Mouse (Mus musculus): ENCODE measurements around the gene Tns1. TPM values are rescaled to one million over a fixed set of nuclear protein-coding genes. Genes with fewer than 3 reads are reported as not detected.

Tns1 gene
- total RNA-seq, 2 experiments from 2014 or later, result 672 to 786 TPM

- intact Hi-C loops (cut with DNase I), result no loop called here
- DNase-seq, result no peak
These were observed 175.5 kb downstream of the Tns1 start for GRCm38 (mm10) chr1:73948757-73949156.

GRCm38 (mm10) chr1:73947525-73948304, 176.5 kb downstream of the Tns1 start:
- no peak for DNase-seq
- intact Hi-C loops (cut with DNase I), result no loop called here

GRCm38 (mm10) chr1:73946701-73947100, 177.5 kb downstream of the Tns1 start:
- no peak for DNase-seq

GRCm38 (mm10) chr1:73944393-73944792, 179.9 kb downstream of the Tns1 start:
- no peak for DNase-seq
- intact Hi-C loops (cut with DNase I), result loop anchor here (2.0 kb wide), 1 partner anchor 14 kb away; no protein-coding TSS in a partner anchor

More at GRCm38 (mm10) chr1:73946701-73947100, 177.5 kb downstream of the Tns1 start:
- intact Hi-C loops (cut with DNase I), result no loop called here

GRCm38 (mm10) chr1:73943667-73944289, 180.5 kb downstream of the Tns1 start:
- peak; percentile 72 to 79 for DNase-seq
- intact Hi-C loops (cut with DNase I), result loop anchor here (2.0 kb wide), 1 partner anchor 15 kb away; no protein-coding TSS in a partner anchor

GRCm38 (mm10) chr1:73943255-73943654, 181.0 kb downstream of the Tns1 start:
- DNase-seq, result no peak
- intact Hi-C loops (cut with DNase I), result no loop called here

- intact Hi-C loops (cut with DNase I), result no loop called here
These were observed 182.0 kb downstream of the Tns1 start for GRCm38 (mm10) chr1:73942243-73942642.

GRCm38 (mm10) chr1:73941697-73942096, 182.6 kb downstream of the Tns1 start:
- intact Hi-C loops (cut with DNase I), result no loop called here
- no peak for DNase-seq

More at GRCm38 (mm10) chr1:73942243-73942642, 182.0 kb downstream of the Tns1 start:
- DNase-seq, result peak; percentile 59 to 67

- DNase-seq, result no peak
- intact Hi-C loops (cut with DNase I), result no loop called here
These were observed 183.6 kb downstream of the Tns1 start for GRCm38 (mm10) chr1:73940491-73941204.

GRCm38 (mm10) chr1:73938597-73938996, 185.7 kb downstream of the Tns1 start:
- no peak for DNase-seq
- intact Hi-C loops (cut with DNase I), result no loop called here

- intact Hi-C loops (cut with DNase I), result no loop called here
- no peak for DNase-seq
These were observed 186.4 kb downstream of the Tns1 start for GRCm38 (mm10) chr1:73937805-73938204.

GRCm38 (mm10) chr1:73936537-73936936, 187.7 kb downstream of the Tns1 start:
- intact Hi-C loops (cut with DNase I), result no loop called here
- no peak for DNase-seq

- intact Hi-C loops (cut with DNase I), result no loop called here
- peak in 1 of 2 experiments; percentile 47 for DNase-seq
These were observed 188.7 kb downstream of the Tns1 start for GRCm38 (mm10) chr1:73935442-73936080.

GRCm38 (mm10) chr1:73933146-73933490, 191.1 kb downstream of the Tns1 start:
- DNase-seq, result no peak

GRCm38 (mm10) chr1:73932421-73933145, 191.7 kb downstream of the Tns1 start:
- intact Hi-C loops (cut with DNase I), result loop anchor here (2.0 kb wide), 1 partner anchor 26 kb away; no protein-coding TSS in a partner anchor
- DNase-seq, result peak; percentile 52 to 71

More at GRCm38 (mm10) chr1:73933146-73933490, 191.1 kb downstream of the Tns1 start:
- intact Hi-C loops (cut with DNase I), result loop anchor here (2.0 kb wide), 1 partner anchor 26 kb away; no protein-coding TSS in a partner anchor

GRCm38 (mm10) chr1:73931851-73932250, 192.4 kb downstream of the Tns1 start:
- DNase-seq, result no peak
- intact Hi-C loops (cut with DNase I), result loop anchor here (2.0 kb wide), 1 partner anchor 27 kb away; no protein-coding TSS in a partner anchor

GRCm38 (mm10) chr1:73930411-73931134, 193.7 kb downstream of the Tns1 start:
- intact Hi-C loops (cut with DNase I), result no loop called here
- DNase-seq, result no peak

GRCm38 (mm10) chr1:73929952-73930329, 194.3 kb downstream of the Tns1 start:
- intact Hi-C loops (cut with DNase I), result no loop called here
- no peak for DNase-seq

Measured in heart, postnatal 36 days (tissue).